Mouse (Mus musculus) neural tube, embryonic 13.5 days (tissue): ENCODE measurements at regions not wholly inside any gene's neighbourhood (a gene's known extent, or its start where the extent isn't known, plus 50 kb on each side); places are given as distances from the start of the nearest gene placed in this dataset.

Source experiments
- ATAC-seq: fragments of 200-750 bp; cut with Nextera tagmentation; 2 replicates; pipeline ENCODE4 v1.8.0; 2017; ENCODE audit warnings: low read depth, mild to moderate bottlenecking, moderate TSS enrichment, moderate library complexity
- H3K27ac ChIP-seq: fragments of 300-500 bp; sonication (generic); replicated peaks from 2 replicates; pipeline ENCODE4 v1.5.1; 2015; ENCODE audit warnings: moderate library complexity, mild to moderate bottlenecking, inconsistent platforms
- H3K27me3 ChIP-seq: fragments of 300-500 bp; sonication (generic); 2 replicates; pipeline ENCODE4 v1.6.1; 2015; ENCODE audit warnings: mild to moderate bottlenecking, inconsistent platforms
- H3K36me3 ChIP-seq: fragments of 300-500 bp; sonication (generic); 2 replicates; pipeline ENCODE4 v1.6.1; 2015; ENCODE audit warnings: mild to moderate bottlenecking, inconsistent platforms
- H3K4me1 ChIP-seq: fragments of 300-500 bp; sonication (generic); replicated peaks from 2 replicates; pipeline ENCODE4 v1.6.1; 2015; ENCODE audit warnings: inconsistent platforms
- H3K4me2 ChIP-seq: fragments of 300-500 bp; sonication (generic); 2 replicates; pipeline ENCODE4 v1.6.1; 2015; ENCODE audit warnings: inconsistent platforms, mild to moderate bottlenecking, moderate library complexity
- H3K4me3 ChIP-seq: fragments of 300-500 bp; sonication (generic); 2 replicates; pipeline ENCODE4 v1.5.1; 2015; ENCODE audit warnings: mild to moderate bottlenecking, inconsistent platforms
- H3K9ac ChIP-seq: fragments of 300-500 bp; sonication (generic); 2 replicates; pipeline ENCODE4 v1.6.1; 2015; ENCODE audit warnings: moderate library complexity, mild to moderate bottlenecking, inconsistent platforms
- H3K9me3 ChIP-seq: fragments of 300-500 bp; sonication (generic); 2 replicates; pipeline ENCODE4 v1.6.1; 2016; ENCODE audit warnings: inconsistent platforms
- WGBS: fragments of 180-500 bp; shearing (Covaris S2); methylation state at CpG from one replicate; pipeline ENCODE4 v1.1.7; 2015; 5-methylcytosine and 5-hydroxymethylcytosine counted together

DNA sequence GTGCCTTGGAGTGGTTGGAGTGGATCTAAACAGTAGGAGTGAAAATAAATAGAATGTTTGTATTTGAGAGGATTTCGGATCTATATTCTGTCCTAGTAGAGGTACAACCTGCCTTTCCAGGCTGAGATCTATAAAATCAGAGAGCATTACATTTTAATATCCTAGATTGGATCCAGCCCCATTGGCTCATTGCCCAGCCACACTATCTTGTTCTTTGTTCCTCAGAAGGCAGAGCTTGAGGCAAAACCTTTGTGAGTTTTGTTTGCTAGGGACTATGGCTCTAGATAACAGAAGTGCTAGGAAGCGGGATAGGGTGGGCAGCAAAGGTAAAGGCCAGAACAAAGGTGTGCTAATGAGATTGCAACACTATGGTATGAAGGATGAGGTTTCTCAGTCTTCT is 78.7 kb upstream of the Cntln start:
- WGBS, result 93% methylated on average over 2 of the region's 2 CpGs
- Histone ChIP-seq H3K27me3 (no peaks in the 10 kb centered on the region), H3K9ac (no peak overlapping the region)

DNA sequence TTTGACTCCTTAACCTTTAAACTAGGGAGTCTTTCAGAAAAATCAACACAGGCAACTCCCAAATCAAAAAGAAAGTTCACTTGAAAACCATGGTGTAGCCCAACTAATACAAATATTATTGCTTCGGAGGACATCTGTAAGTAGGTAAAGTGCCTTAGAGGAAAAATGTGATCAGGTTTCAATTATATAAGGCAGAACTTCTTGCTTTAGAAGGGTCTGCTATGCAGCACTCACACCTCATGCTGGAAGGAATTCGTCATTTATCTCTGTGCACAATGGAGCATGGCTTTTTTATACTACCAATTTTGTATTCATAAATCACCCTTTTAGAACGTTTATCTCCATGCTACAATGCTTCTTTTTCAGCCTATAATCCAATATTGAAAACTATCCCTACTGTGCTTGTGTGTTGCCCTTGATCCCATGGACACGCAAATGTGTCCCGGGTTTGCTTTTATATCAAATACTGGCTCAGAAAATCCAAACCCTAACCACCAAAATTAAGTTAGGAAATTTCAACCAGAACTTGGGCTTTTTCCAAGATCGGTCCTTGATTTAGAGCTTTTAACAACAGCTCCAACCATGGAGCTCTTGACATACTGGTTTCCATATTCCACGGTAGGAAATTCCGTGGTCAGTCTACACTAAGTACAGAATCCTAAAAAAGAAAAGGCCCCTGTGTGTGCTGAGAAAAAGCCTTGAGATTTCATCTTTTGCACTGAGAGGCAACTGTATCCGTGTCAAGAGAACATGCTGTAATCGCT is 90.8 kb upstream of the Cntln start:
- Histone ChIP-seq H3K27ac (no peak overlapping the region), H3K36me3 (no peaks in the 10 kb centered on the region), H3K9me3 (peaks cover 4% of the 10 kb centered on the region), H3K27me3 (no peaks in the 10 kb centered on the region), H3K4me1 (no peaks in the 10 kb centered on the region), H3K4me2 (no peak overlapping the region), H3K9ac (no peak overlapping the region), H3K4me3 (no peak overlapping the region)
- no peak for ATAC-seq
- WGBS, result 80% methylated on average over 10 of the region's 10 CpGs

More for the DNA sequence above, 78.7 kb upstream of the Cntln start:
- ATAC-seq, result no peak
- Histone ChIP-seq H3K4me1 (no peaks in the 10 kb centered on the region), H3K4me3 (no peak overlapping the region), H3K9me3 (no peaks in the 10 kb centered on the region), H3K27ac (no peak overlapping the region), H3K4me2 (no peak overlapping the region), H3K36me3 (no peaks in the 10 kb centered on the region)

DNA sequence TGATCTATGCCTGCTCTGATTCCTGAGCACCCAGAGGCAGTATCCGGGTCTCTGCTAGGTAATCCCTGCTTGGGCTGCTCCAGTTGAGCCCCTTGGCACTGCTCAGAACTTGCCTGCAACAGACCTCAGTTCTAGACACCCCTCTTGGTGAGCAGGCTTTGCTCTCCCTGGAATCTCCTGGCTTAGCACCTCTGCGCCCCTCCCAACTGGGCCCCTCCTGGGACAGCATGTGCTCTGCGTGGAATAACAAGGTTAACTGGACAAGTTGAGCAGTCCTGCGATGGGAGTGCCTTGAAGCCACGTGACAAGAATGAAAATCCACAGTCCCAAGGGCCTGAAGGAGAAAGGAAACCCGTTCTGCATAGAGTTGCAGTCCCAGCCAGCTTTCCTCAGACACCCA is 97.5 kb upstream of the Cntln start:
- H3K4me3 ChIP-seq, result no peak overlapping the region
- no peak overlapping the region for H3K9ac ChIP-seq
- no peaks in the 10 kb centered on the region; the same call in 1 of the 2 replicates for H3K4me1 ChIP-seq
- no peaks in the 10 kb centered on the region for H3K9me3 ChIP-seq
- 0 out of 2 replicates have a peak, but pooled peaks cover 3% of the 10 kb centered on the region for H3K27me3 ChIP-seq
- H3K27ac ChIP-seq, result no peak overlapping the region
- no peak for ATAC-seq
- no peak overlapping the region for H3K4me2 ChIP-seq
- WGBS, result 66% methylated on average over 6 of the region's 6 CpGs
- no peaks in the 10 kb centered on the region for H3K36me3 ChIP-seq

DNA sequence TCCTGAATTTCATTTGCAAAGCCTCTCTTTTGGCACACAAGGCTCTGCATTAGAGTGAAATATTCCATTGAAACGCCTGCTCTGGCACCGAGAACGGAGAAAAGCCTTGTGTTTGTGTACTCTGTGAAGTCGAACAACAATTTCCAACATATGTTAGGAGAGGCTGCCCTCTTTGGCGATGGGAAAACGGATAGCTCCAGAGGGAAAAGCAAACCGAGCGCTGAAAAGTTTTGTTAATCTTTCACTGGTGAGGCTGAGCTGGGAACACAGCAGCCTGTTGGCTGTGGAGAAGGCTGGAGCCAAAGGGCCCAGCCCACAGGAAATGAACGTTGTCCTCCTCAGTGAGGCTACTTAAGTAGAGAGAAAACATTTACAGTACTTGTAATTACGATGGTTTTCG is 93.1 kb upstream of the Bnc2 start:
- no peak overlapping the region for H3K4me3 ChIP-seq
- H3K27ac ChIP-seq, result 0 out of 2 replicates have a peak overlapping the region, but pooled peaks have one; percentile 38
- no peak overlapping the region for H3K9ac ChIP-seq
- no peaks in the 10 kb centered on the region for H3K36me3 ChIP-seq
- ATAC-seq, result no peak
- peak overlapping the region; percentile 18; the same call in 1 of the 2 replicates for H3K4me2 ChIP-seq
- H3K9me3 ChIP-seq, result no peaks in the 10 kb centered on the region
- 37% methylated on average over 11 of the region's 11 CpGs for WGBS
- H3K27me3 ChIP-seq, result no peaks in the 10 kb centered on the region
- H3K4me1 ChIP-seq, result peaks cover 22% of the 10 kb centered on the region

DNA sequence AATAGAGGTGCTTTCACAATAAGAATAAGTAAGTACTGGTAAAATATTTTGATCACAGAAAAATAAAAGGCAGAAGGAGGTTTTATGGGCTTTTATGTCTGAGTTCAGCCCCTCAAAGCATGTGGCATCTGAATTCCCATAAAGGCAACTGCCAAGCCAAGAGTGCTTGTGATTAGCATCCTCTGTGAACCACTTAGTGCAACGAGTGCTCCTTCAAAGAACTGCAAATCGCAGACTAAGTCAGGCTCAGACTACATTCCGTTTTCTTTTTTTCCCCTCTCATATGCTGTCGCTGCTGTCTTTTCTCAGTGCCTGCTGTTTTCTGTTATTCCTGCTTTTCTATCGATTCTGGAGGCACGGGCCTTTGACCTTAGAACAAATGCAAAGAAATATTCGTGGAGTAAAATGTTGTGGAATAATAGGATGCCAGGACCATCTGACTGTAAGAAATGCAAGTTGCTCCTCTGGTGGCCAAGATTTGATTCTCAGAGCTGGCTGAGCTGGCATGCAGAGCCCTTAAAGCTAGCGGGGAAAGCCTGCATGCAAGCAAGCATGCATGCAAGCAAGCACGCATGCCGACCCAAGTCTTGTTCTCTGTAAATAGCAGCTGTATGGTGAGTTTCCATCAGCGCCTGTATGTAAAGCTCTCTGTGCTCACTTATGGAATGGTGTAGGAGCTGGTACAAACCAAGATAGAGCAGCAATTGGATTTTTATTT is 91.8 kb upstream of the Bnc2 start:
- Histone ChIP-seq H3K4me1 (peaks cover 22% of the 10 kb centered on the region), H3K9me3 (no peaks in the 10 kb centered on the region), H3K36me3 (no peaks in the 10 kb centered on the region), H3K27ac (no peak overlapping the region), H3K27me3 (no peaks in the 10 kb centered on the region), H3K4me2 (no peak overlapping the region), H3K9ac (no peak overlapping the region), H3K4me3 (no peak overlapping the region)
- 61% methylated on average over 11 of the region's 11 CpGs for WGBS
- ATAC-seq, result no peak

DNA sequence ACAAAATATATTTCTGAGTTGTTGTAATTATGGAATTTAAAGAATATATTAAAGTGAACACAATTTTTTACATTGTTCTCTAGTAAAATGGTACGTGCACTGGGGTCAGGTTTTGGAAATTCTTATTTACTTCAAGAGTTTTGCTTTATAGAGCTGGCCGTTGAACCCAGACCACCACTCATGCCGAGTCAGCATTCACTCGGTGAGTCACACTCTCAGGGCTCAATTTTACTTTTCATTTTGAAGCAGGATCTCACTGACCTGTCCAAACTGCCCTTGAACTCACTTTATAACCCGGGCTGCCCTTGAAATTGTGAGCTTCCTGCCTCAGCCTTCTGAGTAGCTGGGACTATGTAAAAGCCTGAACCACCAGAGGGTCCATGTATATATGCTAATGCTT is 82.1 kb upstream of the Bnc2 start:
- 0 out of 2 replicates have a peak, but pooled peaks cover 5% of the 10 kb centered on the region for H3K4me1 ChIP-seq
- no peak for ATAC-seq
- H3K9me3 ChIP-seq, result no peaks in the 10 kb centered on the region
- no peaks in the 10 kb centered on the region for H3K27me3 ChIP-seq
- H3K27ac ChIP-seq, result no peak overlapping the region
- WGBS, result 95% methylated on average over 5 of the region's 5 CpGs
- H3K4me3 ChIP-seq, result no peak overlapping the region
- no peak overlapping the region for H3K4me2 ChIP-seq
- no peaks in the 10 kb centered on the region for H3K36me3 ChIP-seq
- H3K9ac ChIP-seq, result no peak overlapping the region

DNA sequence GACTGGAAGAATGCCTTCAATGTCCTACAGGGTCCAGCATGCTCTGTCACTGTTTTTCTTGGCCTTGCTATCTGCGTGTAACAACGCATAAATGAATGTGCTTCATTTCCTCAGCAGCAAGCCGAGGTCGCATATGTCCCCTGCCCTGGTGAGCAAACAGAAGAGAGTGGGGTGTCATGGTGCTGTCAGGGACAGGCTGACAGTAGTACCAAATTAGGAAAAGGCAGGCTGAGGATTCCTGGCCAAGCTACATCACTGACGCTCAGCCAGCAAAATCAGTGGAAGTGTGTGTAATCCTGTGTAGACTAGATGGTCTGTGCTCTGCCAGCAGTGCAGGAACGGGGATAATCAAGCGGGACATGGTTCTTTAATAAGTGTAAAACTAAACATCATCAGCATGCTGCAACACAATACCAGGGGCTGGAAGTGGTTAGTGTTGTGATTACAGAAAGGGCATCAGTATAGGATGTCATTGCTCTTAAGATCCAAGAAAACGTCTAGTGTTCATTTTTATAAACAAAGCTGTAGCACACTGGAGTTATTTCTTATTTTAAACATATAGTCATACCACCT is 77.6 kb upstream of the Bnc2 start:
- no peak overlapping the region for H3K27ac ChIP-seq
- no peak for ATAC-seq
- no peaks in the 10 kb centered on the region for H3K27me3 ChIP-seq
- WGBS, result 75% methylated on average over 8 of the region's 8 CpGs
- no peaks in the 10 kb centered on the region for H3K9me3 ChIP-seq
- no peak overlapping the region for H3K9ac ChIP-seq
- H3K4me2 ChIP-seq, result no peak overlapping the region
- H3K4me1 ChIP-seq, result 0 out of 2 replicates have a peak, but pooled peaks cover 5% of the 10 kb centered on the region
- H3K36me3 ChIP-seq, result no peaks in the 10 kb centered on the region
- H3K4me3 ChIP-seq, result no peak overlapping the region

DNA sequence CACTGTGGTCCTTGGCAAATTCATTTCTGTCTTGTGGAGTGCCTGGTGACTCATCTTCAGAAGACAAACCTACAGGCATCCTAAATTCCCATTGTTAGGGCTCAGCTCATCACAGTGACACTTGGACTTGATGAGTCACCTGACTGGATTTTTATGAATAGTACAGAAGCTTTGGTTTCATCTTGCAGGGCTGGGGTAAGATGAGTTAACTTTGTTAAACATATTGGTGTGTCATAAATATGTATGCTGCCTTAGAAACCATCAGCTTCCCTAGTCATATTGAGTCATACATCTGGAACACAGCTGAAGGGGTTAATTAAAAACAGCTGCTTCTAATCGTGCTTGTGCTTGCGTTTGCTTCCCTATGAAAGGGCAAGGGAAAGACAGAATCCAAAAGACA is 66.2 kb upstream of the Bnc2 start:
- Histone ChIP-seq H3K27ac (no peak overlapping the region), H3K4me2 (no peak overlapping the region), H3K27me3 (no peaks in the 10 kb centered on the region), H3K9ac (no peak overlapping the region), H3K4me1 (no peaks in the 10 kb centered on the region), H3K36me3 (no peaks in the 10 kb centered on the region), H3K9me3 (no peaks in the 10 kb centered on the region), H3K4me3 (no peak overlapping the region)
- 49% methylated on average over 2 of the region's 2 CpGs for WGBS
- ATAC-seq, result no peak

DNA sequence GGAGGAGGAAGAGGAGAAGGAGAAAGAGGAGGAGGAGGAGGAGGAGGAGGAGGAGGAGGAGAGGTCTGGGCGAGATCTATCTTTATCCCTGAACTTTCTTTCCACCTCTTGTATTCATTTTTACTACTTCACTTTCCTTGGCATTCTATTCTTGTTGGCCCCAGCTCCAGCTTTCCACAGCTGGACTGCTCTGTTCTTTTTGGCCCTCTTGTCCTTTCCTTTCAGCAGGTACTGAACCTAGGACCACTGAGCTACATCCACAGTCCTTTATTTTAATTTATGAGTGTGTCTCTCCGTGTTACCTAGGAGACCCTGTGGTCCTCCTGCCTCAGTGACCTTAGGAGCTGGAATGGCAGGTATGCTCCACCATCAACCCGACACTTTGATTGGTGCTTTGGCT is 65.7 kb upstream of the Bnc2 start:
- H3K4me2 ChIP-seq, result no peak overlapping the region
- no peaks in the 10 kb centered on the region for H3K9me3 ChIP-seq
- no peak overlapping the region for H3K9ac ChIP-seq
- no peaks in the 10 kb centered on the region for H3K4me1 ChIP-seq
- 75% methylated on average over 2 of the region's 3 CpGs for WGBS
- no peak for ATAC-seq
- no peak overlapping the region for H3K4me3 ChIP-seq
- no peak overlapping the region for H3K27ac ChIP-seq
- no peaks in the 10 kb centered on the region for H3K27me3 ChIP-seq
- H3K36me3 ChIP-seq, result no peaks in the 10 kb centered on the region
